Mouse (Mus musculus): ENCODE results near the gene Lrrc74a. TPM values are rescaled to one million over a fixed set of nuclear protein-coding genes. Genes with fewer than 3 reads are reported as not detected.

Lrrc74a gene
- polyA plus RNA-seq, 1 experiment from 2014 or later = not detected

DNA sequence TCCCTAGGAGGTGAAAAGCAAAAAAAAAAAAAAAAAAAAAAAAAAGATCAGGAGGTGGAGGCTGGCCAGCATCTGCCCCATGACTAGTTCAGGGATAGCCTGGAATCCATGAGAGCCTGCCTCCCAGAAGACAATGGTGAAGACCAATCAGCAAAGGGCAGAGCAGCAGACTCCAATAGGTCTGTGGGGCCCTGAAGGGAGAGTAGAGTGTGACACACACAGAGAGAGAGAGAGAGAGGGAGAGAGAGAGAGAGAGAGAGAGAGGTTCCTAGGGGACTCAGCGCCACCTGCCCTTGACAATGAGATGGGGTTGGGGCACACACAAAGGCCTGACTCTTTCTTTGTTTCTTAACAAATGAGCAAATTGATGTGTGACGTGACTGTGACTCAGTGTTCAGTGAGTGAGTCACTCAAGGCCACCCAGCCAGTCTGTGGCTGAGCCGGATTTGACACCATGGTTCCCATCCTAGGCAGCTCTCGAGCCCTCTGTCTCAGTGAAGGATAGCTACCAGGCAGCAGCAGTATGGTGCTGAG lies 52.9 kb downstream of the Lrrc74a start:
- TF ChIP-seq EP300 (IDR thresholded peaks at IDR 0.05; ENCODE audit: low read depth) (no peak), CTCF (IDR thresholded peaks at IDR 0.05; ENCODE audit: low read depth) (no peak)
- Histone ChIP-seq H3K9ac (replicated peaks) (no peak overlapping the region), H3K27me3 (ENCODE audit: insufficient read depth, low read length) (no peaks in the 10 kb centered on the region), H3K27ac (ENCODE audit: low read depth) (no peak overlapping the region), H3K9me3 (ENCODE audit: low read length) (no peaks in the 10 kb centered on the region), H3K36me3 (replicated peaks; ENCODE audit: insufficient read depth, low read length) (no peaks in the 10 kb centered on the region), H3K4me3 (ENCODE audit: low read depth, low read length) (no peak overlapping the region), H3K4me1 (ENCODE audit: insufficient read depth) (no peaks in the 10 kb centered on the region), H3K4me2 (ENCODE audit: low read depth, low read length) (no peak overlapping the region)
- no peak for ATAC-seq
- WGBS (ENCODE audit: insufficient replicate concordance) = 65% methylated on average over 4 of the region's 4 CpGs
- no peak for DNase-seq

DNA sequence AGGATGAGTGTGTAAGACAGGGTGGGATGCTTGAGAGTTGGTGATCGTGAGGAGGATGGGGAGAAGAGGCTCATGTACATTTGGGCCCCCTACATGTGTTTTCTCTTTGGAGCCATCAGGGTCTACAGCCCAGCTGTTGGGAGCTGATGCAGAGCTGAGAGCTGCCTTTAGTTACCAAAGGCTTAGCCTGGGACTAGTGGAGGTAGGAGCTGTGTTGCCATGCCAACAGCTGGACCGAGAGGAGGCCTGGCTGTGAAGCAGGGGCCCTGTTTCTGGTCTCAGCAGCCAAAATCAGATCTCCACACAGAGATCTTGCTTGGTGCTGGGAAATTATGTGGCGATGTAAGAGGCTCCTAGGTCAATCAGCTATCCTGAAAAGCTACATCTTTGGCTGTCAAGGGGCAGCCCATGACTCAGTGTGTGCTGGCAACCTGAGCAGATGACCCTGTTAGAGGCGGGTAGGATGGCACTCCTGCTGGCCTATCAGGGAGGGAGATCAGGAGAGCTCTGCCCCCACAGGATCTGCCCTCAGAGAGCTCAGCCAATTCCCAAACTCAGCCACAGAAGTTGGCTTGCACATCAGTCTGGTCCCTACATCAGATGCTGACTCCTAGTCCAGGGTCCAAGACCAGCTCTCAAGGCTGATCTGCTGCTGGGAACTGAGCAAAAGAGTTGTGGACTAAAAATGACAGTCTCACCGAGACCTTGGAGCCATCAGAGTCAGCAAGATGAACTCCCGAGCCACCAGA lies 56.1 kb downstream of the Lrrc74a start:
- DNase-seq = no peak
- H3K9me3 ChIP-seq (ENCODE audit: low read length) = no peaks in the 10 kb centered on the region
- no peaks in the 10 kb centered on the region for H3K36me3 ChIP-seq (replicated peaks; ENCODE audit: insufficient read depth, low read length)
- no peak overlapping the region for H3K4me2 ChIP-seq (ENCODE audit: low read depth, low read length)
- H3K9ac ChIP-seq (replicated peaks) = no peak overlapping the region
- no peak overlapping the region for H3K27ac ChIP-seq (ENCODE audit: low read depth)
- peak; percentile 64 for ATAC-seq
- 60% methylated on average over 6 of the region's 6 CpGs for WGBS (ENCODE audit: insufficient replicate concordance)
- H3K27me3 ChIP-seq (ENCODE audit: insufficient read depth, low read length) = no peaks in the 10 kb centered on the region
- H3K4me1 ChIP-seq (ENCODE audit: insufficient read depth) = peaks cover 11% of the 10 kb centered on the region
- TF ChIP-seq EP300 (IDR thresholded peaks at IDR 0.05; ENCODE audit: low read depth) (no peak), CTCF (IDR thresholded peaks at IDR 0.05; ENCODE audit: low read depth) (no peak)
- no peak overlapping the region for H3K4me3 ChIP-seq (ENCODE audit: low read depth, low read length)

DNA sequence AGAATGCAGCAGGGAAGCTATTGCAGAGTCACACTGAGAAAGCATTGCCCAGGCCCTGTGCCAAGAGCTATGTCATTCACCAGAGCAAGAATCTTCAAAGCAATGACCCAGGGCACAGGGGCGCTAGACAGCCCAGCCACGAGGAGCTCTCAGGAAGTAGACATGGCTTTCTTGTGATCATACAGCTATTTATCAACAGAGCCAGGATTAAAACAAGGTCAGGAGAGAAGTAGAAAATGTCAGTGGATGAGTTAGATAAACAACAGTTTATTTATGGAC lies 56.6 kb downstream of the Lrrc74a start:
- ATAC-seq = peak; percentile 48; the same call in 1 of the 2 replicates
- TF ChIP-seq CTCF (IDR thresholded peaks at IDR 0.05; ENCODE audit: low read depth) = no peak
- no peak for TF ChIP-seq EP300 (IDR thresholded peaks at IDR 0.05; ENCODE audit: low read depth)

DNA sequence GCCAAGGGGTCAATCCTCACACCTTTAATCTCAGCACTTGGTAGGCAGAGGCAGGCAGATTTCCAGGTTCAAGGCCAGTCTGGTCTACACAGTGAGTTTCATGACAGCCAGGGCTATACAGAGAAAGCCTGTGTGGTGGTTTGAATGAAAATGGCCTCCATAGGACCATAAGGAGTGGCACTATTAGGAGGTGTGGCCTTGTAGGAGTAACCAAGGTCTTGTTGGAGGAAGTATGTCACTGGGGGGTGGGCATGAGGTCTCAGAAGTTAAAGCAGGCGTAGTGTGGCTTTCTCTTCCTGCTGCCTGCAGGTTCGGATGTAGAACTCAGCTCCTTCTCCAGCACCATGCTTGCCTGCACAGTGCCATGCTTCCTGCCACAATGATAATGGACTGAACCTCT lies 57.8 kb downstream of the Lrrc74a start:
- TF ChIP-seq CTCF (IDR thresholded peaks at IDR 0.05; ENCODE audit: low read depth) = no peak
- TF ChIP-seq EP300 (IDR thresholded peaks at IDR 0.05; ENCODE audit: low read depth) = no peak
- Histone ChIP-seq H3K9me3 (ENCODE audit: low read length) (no peaks in the 10 kb centered on the region), H3K4me1 (ENCODE audit: insufficient read depth) (peaks cover 19% of the 10 kb centered on the region), H3K9ac (replicated peaks) (no peak overlapping the region), H3K4me3 (ENCODE audit: low read depth, low read length) (no peak overlapping the region), H3K27ac (ENCODE audit: low read depth) (no peak overlapping the region), H3K4me2 (ENCODE audit: low read depth, low read length) (no peak overlapping the region), H3K36me3 (replicated peaks; ENCODE audit: insufficient read depth, low read length) (no peaks in the 10 kb centered on the region), H3K27me3 (ENCODE audit: insufficient read depth, low read length) (no peaks in the 10 kb centered on the region)
- ATAC-seq = no peak
- no peak for DNase-seq
- WGBS (ENCODE audit: insufficient replicate concordance) = 66% methylated on average over 2 of the region's 2 CpGs

More for the DNA sequence above, 56.6 kb downstream of the Lrrc74a start:
- 27% methylated on average over 2 of the region's 2 CpGs for WGBS (ENCODE audit: insufficient replicate concordance)
- no peak overlapping the region for H3K9ac ChIP-seq (replicated peaks)
- H3K4me2 ChIP-seq (ENCODE audit: low read depth, low read length) = no peak overlapping the region
- no peaks in the 10 kb centered on the region for H3K9me3 ChIP-seq (ENCODE audit: low read length)
- H3K27ac ChIP-seq (ENCODE audit: low read depth) = no peak overlapping the region
- H3K36me3 ChIP-seq (replicated peaks; ENCODE audit: insufficient read depth, low read length) = no peaks in the 10 kb centered on the region
- DNase-seq = peak; percentile 61
- H3K4me3 ChIP-seq (ENCODE audit: low read depth, low read length) = no peak overlapping the region
- H3K27me3 ChIP-seq (ENCODE audit: insufficient read depth, low read length) = no peaks in the 10 kb centered on the region
- peaks cover 16% of the 10 kb centered on the region for H3K4me1 ChIP-seq (ENCODE audit: insufficient read depth)

DNA sequence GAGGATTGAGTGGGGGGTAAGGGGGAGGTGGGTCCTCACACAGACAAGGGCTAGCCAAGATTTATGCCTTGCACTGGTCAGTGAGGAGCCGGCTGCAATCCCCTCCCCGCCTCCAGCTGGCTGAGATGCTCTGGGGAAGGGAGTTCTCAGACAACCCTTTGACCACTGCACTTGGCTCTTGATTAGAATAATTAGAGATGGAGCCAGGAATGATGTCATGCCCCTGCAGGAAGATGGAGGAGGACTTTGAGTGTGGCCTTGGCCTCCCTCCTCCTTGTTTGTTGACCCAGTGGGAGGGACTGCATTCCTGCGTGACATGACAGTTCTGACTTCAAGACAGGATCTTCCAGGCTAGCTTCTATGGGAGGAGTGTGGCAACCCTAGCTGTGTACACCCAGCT lies 59.7 kb downstream of the Lrrc74a start:
- Histone ChIP-seq H3K4me2 (ENCODE audit: low read depth, low read length) (no peak overlapping the region), H3K4me1 (ENCODE audit: insufficient read depth) (peaks cover 20% of the 10 kb centered on the region), H3K4me3 (ENCODE audit: low read depth, low read length) (no peak overlapping the region), H3K27me3 (ENCODE audit: insufficient read depth, low read length) (no peaks in the 10 kb centered on the region), H3K9ac (replicated peaks) (no peak overlapping the region), H3K9me3 (ENCODE audit: low read length) (no peaks in the 10 kb centered on the region), H3K36me3 (replicated peaks; ENCODE audit: insufficient read depth, low read length) (no peaks in the 10 kb centered on the region), H3K27ac (ENCODE audit: low read depth) (no peak overlapping the region)
- DNase-seq (no peak), ATAC-seq (no peak)
- 77% methylated on average over 3 of the region's 3 CpGs for WGBS (ENCODE audit: insufficient replicate concordance)
- TF ChIP-seq EP300 (IDR thresholded peaks at IDR 0.05; ENCODE audit: low read depth) (peak; percentile 41; the same call in 1 of the 2 replicates), CTCF (IDR thresholded peaks at IDR 0.05; ENCODE audit: low read depth) (no peak)

DNA sequence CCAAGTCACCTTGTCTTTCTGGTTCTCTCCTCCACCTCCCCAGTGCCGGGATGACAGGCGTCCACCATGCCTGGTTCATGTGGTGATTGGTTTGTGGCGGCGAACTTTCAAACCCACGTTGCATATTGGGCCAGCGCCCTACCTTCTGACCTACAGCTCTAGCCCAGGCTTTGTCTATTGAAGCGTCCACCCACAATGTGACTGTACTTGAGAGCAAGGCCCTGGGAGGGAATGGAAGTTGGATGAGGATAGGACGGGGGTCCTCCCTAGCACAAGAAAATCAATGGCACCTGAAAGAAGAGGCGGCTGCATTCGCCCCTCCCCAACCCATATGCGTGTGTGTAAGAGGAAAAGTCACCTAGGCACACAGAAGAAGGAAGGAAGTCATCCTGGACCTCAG lies 60.2 kb downstream of the Lrrc74a start:
- Histone ChIP-seq H3K9me3 (ENCODE audit: low read length) (no peaks in the 10 kb centered on the region), H3K27me3 (ENCODE audit: insufficient read depth, low read length) (no peaks in the 10 kb centered on the region), H3K9ac (replicated peaks) (no peak overlapping the region), H3K4me3 (ENCODE audit: low read depth, low read length) (no peak overlapping the region), H3K27ac (ENCODE audit: low read depth) (no peak overlapping the region), H3K36me3 (replicated peaks; ENCODE audit: insufficient read depth, low read length) (no peaks in the 10 kb centered on the region), H3K4me2 (ENCODE audit: low read depth, low read length) (no peak overlapping the region), H3K4me1 (ENCODE audit: insufficient read depth) (peaks cover 25% of the 10 kb centered on the region)
- 84% methylated on average over 11 of the region's 11 CpGs for WGBS (ENCODE audit: insufficient replicate concordance)
- DNase-seq (no peak), ATAC-seq (no peak)
- TF ChIP-seq CTCF (IDR thresholded peaks at IDR 0.05; ENCODE audit: low read depth) (no peak), EP300 (IDR thresholded peaks at IDR 0.05; ENCODE audit: low read depth) (no peak)

All from liver, postnatal 0 days (tissue).